Mouse (Mus musculus): ENCODE measurements around the gene Mri1.
A peak's percentile ranks its signal among the peaks of the same experiment; 100 is the strongest.

The Mri1 gene

GRCm38 (mm10) chr8:84202938-84203917, 53.9 kb downstream of the Mri1 start:
- DNase-seq (ENCODE audit: low read depth, low spot score) = peak; percentile 80

GRCm38 (mm10) chr8:84202466-84202865, 54.7 kb downstream of the Mri1 start:
- no peak for DNase-seq (ENCODE audit: low read depth, low spot score)

DNA sequence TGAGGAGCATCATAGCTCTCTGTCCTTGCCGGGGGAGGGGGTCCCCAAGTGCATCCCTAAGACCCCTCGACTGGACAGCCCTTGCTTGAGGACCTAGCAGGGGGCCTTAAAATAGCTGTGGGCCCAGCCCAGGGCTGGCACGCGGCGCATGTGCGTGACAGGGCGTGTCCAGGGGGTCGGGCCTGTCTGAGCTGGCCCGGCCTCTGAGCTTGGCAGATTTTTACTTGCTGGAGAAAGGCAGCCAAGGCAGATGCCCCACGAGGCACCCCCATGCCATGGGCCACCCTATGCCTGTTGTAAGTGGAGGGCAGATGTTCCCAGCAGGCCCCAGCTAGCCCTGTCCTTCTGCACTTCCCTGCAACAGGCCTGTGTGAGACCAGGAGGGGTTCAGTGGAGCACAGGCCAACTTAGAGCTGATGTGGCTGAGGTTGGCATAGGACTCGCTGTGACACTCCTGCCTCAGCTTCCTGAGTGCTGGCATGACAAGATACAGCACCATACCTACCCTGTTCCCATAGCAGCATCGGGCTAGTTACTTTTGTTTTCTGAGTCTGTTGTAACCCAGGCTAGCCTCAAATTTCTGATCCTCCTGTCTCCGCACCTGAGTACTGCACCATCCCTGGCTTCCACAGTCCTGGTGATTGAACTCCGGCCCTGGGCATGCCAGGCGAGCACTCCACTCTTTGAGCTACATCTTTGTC, 55.4 kb downstream of the Mri1 start:
- DNase-seq (ENCODE audit: low read depth, low spot score) = no peak

DNA sequence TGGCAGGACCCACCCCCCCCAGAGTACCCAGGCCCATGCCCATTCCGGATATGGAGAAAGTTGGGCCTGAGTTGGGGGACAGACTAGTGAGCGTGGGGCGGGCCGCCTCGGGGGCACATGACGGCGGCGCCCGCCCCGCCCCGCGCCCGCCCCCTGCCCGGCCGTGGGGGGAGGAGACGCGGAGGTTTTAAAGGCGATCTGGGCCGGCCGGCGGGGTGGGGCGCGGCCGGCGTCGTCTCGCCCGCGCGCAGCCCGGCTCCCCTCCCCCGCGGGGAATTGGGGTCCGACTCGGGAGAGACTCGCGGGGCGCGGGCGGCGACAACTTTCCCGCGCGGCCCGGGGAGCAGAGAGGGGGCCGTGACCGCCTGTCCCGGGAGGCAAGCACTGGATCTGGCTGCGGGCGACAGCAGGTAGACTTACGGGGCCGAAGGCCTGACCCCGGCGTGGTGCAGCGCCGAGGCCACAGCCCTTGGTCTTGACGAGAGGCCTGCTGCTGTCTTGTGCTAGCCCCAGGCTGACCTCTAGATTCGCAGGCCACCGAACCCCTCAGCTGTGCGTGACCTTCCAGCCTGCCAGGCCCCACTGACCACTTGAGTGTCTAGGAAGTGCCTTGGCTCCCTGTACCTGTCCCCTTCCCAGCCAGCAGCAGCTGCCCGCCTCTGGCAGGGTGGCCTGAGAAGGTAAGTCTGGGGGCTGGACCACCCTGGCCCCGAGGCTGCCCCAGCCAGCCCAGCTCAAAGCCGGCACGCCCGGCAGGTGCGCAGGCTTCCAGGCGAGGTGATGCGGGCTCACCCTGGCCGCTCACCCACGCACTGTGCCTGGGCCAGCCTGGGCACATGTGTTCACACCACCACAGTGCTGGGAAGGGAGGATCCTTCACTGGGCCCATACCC, 56.2 kb downstream of the Mri1 start:
- DNase-seq (ENCODE audit: low read depth, low spot score) = peak; percentile 56

GRCm38 (mm10) chr8:84200126-84200555, 57.0 kb downstream of the Mri1 start:
- no peak for DNase-seq (ENCODE audit: low read depth, low spot score)

All from ZHBTc4 (cell line).